In genomic region chr11:117309108-117309917, GRCm38 (mm10) we compare ENCODE assay signal across 9 mouse cellular contexts.
A peak's percentile ranks its signal among the peaks of the same experiment; 100 is the strongest.
DNase-seq lines count a peak whose midpoint lies in the region; ATAC-seq and TF ChIP-seq lines count a peak whose summit lies in the region.
"Had no signal": no experiment of that assay in that cellular context is flagged by ENCODE, and none has a peak within 500 bp of the region (broad histone marks: within the 10 kb centered on the region; RNA-seq: fewer than 3 reads in every experiment).

No protein-coding gene starts in this region.

- TF ChIP-seq POLR2A in limb, embryonic 14.5 days (IDR thresholded peaks at IDR 0.05; ENCODE audit: borderline replicate concordance, extremely low read depth, insufficient read depth, insufficient read length): no peak

- H3K36me3 ChIP-seq in megakaryocyte, embryonic 14.5 days (replicated peaks; ENCODE audit: low read length): peaks cover 50% of the 10 kb centered on the region
- no peaks in the 10 kb centered on the region for H3K36me3 ChIP-seq in embryonic facial prominence, embryonic 11.5 days (replicated peaks; ENCODE audit: control insufficient read depth, insufficient read depth, low read depth, low read length)
- H3K36me3 ChIP-seq in limb, embryonic 14.5 days (ENCODE audit: control insufficient read depth, insufficient read depth, low read length): peaks cover 3% of the 10 kb centered on the region; the same call in 1 of the 2 replicates

- peaks cover 2% of the 10 kb centered on the region; the same call in 1 of the 2 replicates for H3K9me3 ChIP-seq in megakaryocyte, embryonic 14.5 days
- no peaks in the 10 kb centered on the region for H3K9me3 ChIP-seq in embryonic facial prominence, embryonic 11.5 days (replicated peaks; ENCODE audit: control insufficient read depth, low read length)
- no peaks in the 10 kb centered on the region for H3K9me3 ChIP-seq in limb, embryonic 14.5 days (ENCODE audit: control insufficient read depth, low read length)

- H3K27me3 ChIP-seq in megakaryocyte, embryonic 14.5 days (replicated peaks): no peaks in the 10 kb centered on the region
- no peaks in the 10 kb centered on the region for H3K27me3 ChIP-seq in embryonic facial prominence, embryonic 11.5 days (ENCODE audit: control insufficient read depth, insufficient read depth, low read length)
- H3K27me3 ChIP-seq in limb, embryonic 14.5 days (ENCODE audit: control insufficient read depth, insufficient read depth, low read length): no peaks in the 10 kb centered on the region

- WGBS in embryonic facial prominence, embryonic 11.5 days: 63% methylated on average over 17 of the region's 17 CpGs
- WGBS in limb, embryonic 14.5 days: 50% methylated on average over 17 of the region's 17 CpGs

- peak overlapping the region; percentile 92 for H3K4me3 ChIP-seq in megakaryocyte, embryonic 14.5 days (replicated peaks)
- no peak overlapping the region for H3K4me3 ChIP-seq in embryonic facial prominence, embryonic 11.5 days (ENCODE audit: low read depth, low read length)
- H3K4me3 ChIP-seq in limb, embryonic 14.5 days (replicated peaks; ENCODE audit: low read length): no peak overlapping the region

- peaks cover 98% of the 10 kb centered on the region for H3K4me1 ChIP-seq in megakaryocyte, embryonic 14.5 days
- peaks cover 29% of the 10 kb centered on the region for H3K4me1 ChIP-seq in embryonic facial prominence, embryonic 11.5 days (ENCODE audit: control insufficient read depth, insufficient read depth, low read length)
- peaks cover 77% of the 10 kb centered on the region for H3K4me1 ChIP-seq in limb, embryonic 14.5 days (ENCODE audit: control insufficient read depth, insufficient read depth, low read length)

- H3K27ac ChIP-seq in embryonic facial prominence, embryonic 11.5 days (replicated peaks; ENCODE audit: low read depth, low read length): no peak overlapping the region; the same call in 1 of the 2 replicates
- H3K27ac ChIP-seq in limb, embryonic 14.5 days (replicated peaks; ENCODE audit: low read depth, low read length): 0 out of 2 replicates have a peak overlapping the region, but pooled peaks have one; percentile 9

- peak; percentile 94 for DNase-seq in heart, adult 11 months
- no peak for DNase-seq in heart, postnatal 4 days
- no peak for DNase-seq in embryonic facial prominence, embryonic 11.5 days (ENCODE audit: low spot score)
- DNase-seq in limb, embryonic 14.5 days (ENCODE audit: low spot score): no peak
- DNase-seq in Muller cell, postnatal 12 days (ENCODE audit: inconsistent ontology term): no peak
- DNase-seq in frontal cortex, postnatal 10 days (ENCODE audit: low spot score in 2 of 2): no peak
- DNase-seq: embryo, embryonic 11 days had no signal

- H3K9ac ChIP-seq in embryonic facial prominence, embryonic 11.5 days (replicated peaks; ENCODE audit: low read length): 0 out of 2 replicates have a peak overlapping the region, but pooled peaks have one; percentile 6
- H3K9ac ChIP-seq in limb, embryonic 14.5 days (ENCODE audit: low read depth, low read length, severe bottlenecking): 0 out of 2 replicates have a peak overlapping the region, but pooled peaks have one; percentile 1

- no peak for ATAC-seq in megakaryocyte, adult 5-6 weeks (ENCODE audit: poor library complexity, severe bottlenecking)
- no peak for ATAC-seq in embryonic facial prominence, embryonic 11.5 days (replicated peaks; ENCODE audit: insufficient number of reproducible peaks, low FRiP score, low TSS enrichment, low read depth)
- no peak for ATAC-seq in limb, embryonic 14.5 days (ENCODE audit: low FRiP score, low read depth)

- no peak overlapping the region for H3K4me2 ChIP-seq in embryonic facial prominence, embryonic 11.5 days (ENCODE audit: low read depth, low read length)
- H3K4me2 ChIP-seq in limb, embryonic 14.5 days (replicated peaks; ENCODE audit: low read depth, low read length, severe bottlenecking): no peak overlapping the region
